Mouse (Mus musculus) heart, embryonic 11.5 days (tissue): Measurements from ENCODE around the gene Olfr1382. TPM values are rescaled to one million over a fixed set of nuclear protein-coding genes. Genes with fewer than 3 reads are reported as not detected.
"Not testable (repeated sequence)": the region's sequence is repeated elsewhere in the genome, so short reads cannot be mapped to it uniquely, and the experiment has no call there.

Experiments used
- ATAC-seq: fragments of 200-750 bp; cut with Nextera tagmentation; replicated peaks from 2 replicates; pipeline ENCODE4 v1.8.0; 2017; ENCODE audit warnings: moderate library complexity; ENCODE audit not compliant: insufficient number of reproducible peaks, low FRiP score, low TSS enrichment
- H3K27ac ChIP-seq: fragments of 300-500 bp; sonication (generic); 2 replicates; pipeline ENCODE4 v1.5.1; 2014; ENCODE audit warnings: mild to moderate bottlenecking, low read depth, low read length
- H3K27me3 ChIP-seq: fragments of 300-500 bp; sonication (generic); 2 replicates; pipeline ENCODE4 v1.6.1; 2014; ENCODE audit warnings: mild to moderate bottlenecking, low read length, mixed read lengths; ENCODE audit not compliant: control insufficient read depth, insufficient read depth
- H3K36me3 ChIP-seq: fragments of 300-500 bp; sonication (generic); 2 replicates; pipeline ENCODE4 v1.6.1; 2014; ENCODE audit warnings: mild to moderate bottlenecking, low read length, moderate library complexity, mixed read lengths; ENCODE audit not compliant: control insufficient read depth, insufficient read depth
- H3K4me1 ChIP-seq: fragments of 300-500 bp; sonication (generic); 2 replicates; pipeline ENCODE4 v1.6.1; 2014; ENCODE audit warnings: low read length; ENCODE audit not compliant: control insufficient read depth, insufficient read depth
- H3K4me2 ChIP-seq: fragments of 300-500 bp; sonication (generic); 2 replicates; pipeline ENCODE4 v1.6.1; 2014; ENCODE audit warnings: mild to moderate bottlenecking, moderate library complexity
- H3K4me3 ChIP-seq: fragments of 300-500 bp; sonication (generic); 2 replicates; pipeline ENCODE4 v1.5.1; 2014; ENCODE audit warnings: low read depth, low read length
- H3K9ac ChIP-seq: fragments of 300-500 bp; sonication (generic); 2 replicates; pipeline ENCODE4 v1.6.1; 2014; ENCODE audit warnings: mild to moderate bottlenecking, low read depth, low read length, moderate library complexity
- H3K9me3 ChIP-seq: fragments of 300-500 bp; sonication (generic); replicated peaks from 2 replicates; pipeline ENCODE4 v1.6.1; 2016; ENCODE audit warnings: low read length; ENCODE audit not compliant: control insufficient read depth
- WGBS: fragments of 180-500 bp; shearing (Covaris S2); extraction: QIAGEN DNeasy Blood & Tissue Kit; methylation state at CpG from one replicate; pipeline ENCODE4 v1.1.7; 2014; ENCODE audit not compliant: insufficient replicate concordance; 5-methylcytosine and 5-hydroxymethylcytosine counted together
- polyA plus RNA-seq: library from polyadenylated mRNA; unstranded; fragments of >200 nt; fragmentation: Nextera tagmentation; extraction: Ambion mirVana; gene quantifications from 2 replicates; pipeline ENCODE4 v1.2.1, GENCODE M21; 2014

Gene Olfr1382
- polyA plus RNA-seq, 1 experiment from 2014 or later = not detected

- H3K4me3 ChIP-seq, H3K4me1 ChIP-seq, H3K9me3 ChIP-seq, H3K4me2 ChIP-seq, H3K27me3 ChIP-seq, H3K9ac ChIP-seq, H3K36me3 ChIP-seq, ATAC-seq, H3K27ac ChIP-seq: not testable (repeated sequence)
- 69% methylated on average over 5 of the region's 5 CpGs for WGBS
These were observed 28.5 kb downstream of the Olfr1382 start, which contains the start of gene Olfr1380 for GRCm38 (mm10) chr11:49556578-49556977. Gene Olfr1380, plus strand, starts transcription at chr11:49556878.

- not testable (repeated sequence) for H3K4me2 ChIP-seq, H3K27me3 ChIP-seq, H3K27ac ChIP-seq, H3K4me3 ChIP-seq, ATAC-seq, H3K9me3 ChIP-seq, H3K9ac ChIP-seq, H3K4me1 ChIP-seq, H3K36me3 ChIP-seq
- WGBS = 28% methylated on average over 2 of the region's 2 CpGs
These were observed 47.0 kb downstream of the Olfr1382 start for GRCm38 (mm10) chr11:49575054-49575453.

DNA sequence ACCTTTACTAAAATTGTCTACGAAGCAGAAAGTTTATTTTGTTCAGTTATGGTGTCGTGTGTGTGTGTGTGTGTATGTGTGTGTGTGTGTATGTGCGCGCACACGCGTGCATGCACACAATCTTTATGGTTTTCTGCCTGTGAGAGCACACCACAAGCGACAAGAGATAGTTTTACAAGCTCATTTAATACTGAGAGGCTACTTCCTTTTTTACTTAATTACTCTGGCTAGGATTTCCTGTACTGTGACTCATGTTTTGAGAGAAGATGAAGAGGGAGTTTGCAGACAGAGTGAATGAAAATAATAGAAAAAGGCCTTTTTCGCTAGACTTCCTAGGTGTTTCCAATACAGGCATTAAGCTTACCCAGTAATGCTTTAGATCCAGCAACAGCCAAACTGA, 52.4 kb downstream of the Olfr1382 start:
- H3K27ac ChIP-seq, ATAC-seq, H3K4me1 ChIP-seq, H3K36me3 ChIP-seq, H3K9me3 ChIP-seq, H3K4me2 ChIP-seq, H3K4me3 ChIP-seq, H3K9ac ChIP-seq, H3K27me3 ChIP-seq: not testable (repeated sequence)
- 79% methylated on average over 8 of the region's 8 CpGs for WGBS

Other genes starting within 250 kb of the Olfr1382 start
- not detected in 2 replicates for gene Olfr1393, start 249.9 kb upstream of the Olfr1382 start, polyA plus RNA-seq
- not detected in 2 replicates for gene Olfr1392, start 243.0 kb upstream of the Olfr1382 start, polyA plus RNA-seq
- not detected in 2 replicates for gene Olfr10, start 223.5 kb upstream of the Olfr1382 start, polyA plus RNA-seq
- gene Olfr1391, start 205.5 kb upstream of the Olfr1382 start, polyA plus RNA-seq = not detected in 2 replicates
- not detected in 2 replicates for gene Olfr1390, start 193.1 kb upstream of the Olfr1382 start, polyA plus RNA-seq
- not detected in 2 replicates for gene Olfr1389, start 105.2 kb upstream of the Olfr1382 start, polyA plus RNA-seq
- gene Olfr1388, start 91.6 kb upstream of the Olfr1382 start, polyA plus RNA-seq = 0.07 TPM in 1 of 2 replicates, not detected in the other
- not detected in 2 replicates for gene Olfr1387, start 72.9 kb upstream of the Olfr1382 start, polyA plus RNA-seq
- gene Olfr1386, start 63.2 kb upstream of the Olfr1382 start, polyA plus RNA-seq = not detected in 2 replicates
- not detected in 2 replicates for gene Olfr1385, start 39.2 kb upstream of the Olfr1382 start, polyA plus RNA-seq
- gene Olfr1384, start 21.5 kb upstream of the Olfr1382 start, polyA plus RNA-seq = not detected in 2 replicates
- not detected in 2 replicates for gene Olfr1383, start 8.6 kb upstream of the Olfr1382 start, polyA plus RNA-seq
- not detected in 2 replicates for gene Olfr1381, start 15.2 kb downstream of the Olfr1382 start, polyA plus RNA-seq
- gene Olfr1380, start 28.6 kb downstream of the Olfr1382 start, polyA plus RNA-seq = not detected in 2 replicates
- gene Flt4, start 81.0 kb downstream of the Olfr1382 start, polyA plus RNA-seq = 6.3 and 7.6 TPM in 2 replicates
- 0.86 and 1.1 TPM in 2 replicates for gene Scgb3a1, start 135.4 kb downstream of the Olfr1382 start, polyA plus RNA-seq
- 35.5 and 38.7 TPM in 2 replicates for gene Cnot6, start 184.5 kb downstream of the Olfr1382 start, polyA plus RNA-seq